Mouse (Mus musculus): ENCODE measurements at regions not wholly inside any gene's neighbourhood (a gene's known extent, or its start where the extent isn't known, plus 50 kb on each side); places are given as distances from the start of the nearest gene placed in this dataset.
"Not testable (repeated sequence)": the region's sequence is repeated elsewhere in the genome, so short reads cannot be mapped to it uniquely, and the experiment has no call there.

- TF ChIP-seq CTCF (IDR thresholded peaks at IDR 0.05; ENCODE audit: low read depth); EP300 (optimal IDR thresholded peaks at IDR 0.05): not testable (repeated sequence)
These were observed 345.6 kb upstream of the Zwint start for GRCm38 (mm10) chr10:72309045-72309444.

Measured in stomach, postnatal 0 days (tissue).